Mouse (Mus musculus) urinary bladder, postnatal 10 days (tissue): ENCODE results near the gene St3gal3.

Source experiments
- DNase-seq: peaks from one replicate; pipeline ENCODE4 v3.0.0; 2022; ENCODE audit warnings: low spot score

Gene St3gal3

DNA sequence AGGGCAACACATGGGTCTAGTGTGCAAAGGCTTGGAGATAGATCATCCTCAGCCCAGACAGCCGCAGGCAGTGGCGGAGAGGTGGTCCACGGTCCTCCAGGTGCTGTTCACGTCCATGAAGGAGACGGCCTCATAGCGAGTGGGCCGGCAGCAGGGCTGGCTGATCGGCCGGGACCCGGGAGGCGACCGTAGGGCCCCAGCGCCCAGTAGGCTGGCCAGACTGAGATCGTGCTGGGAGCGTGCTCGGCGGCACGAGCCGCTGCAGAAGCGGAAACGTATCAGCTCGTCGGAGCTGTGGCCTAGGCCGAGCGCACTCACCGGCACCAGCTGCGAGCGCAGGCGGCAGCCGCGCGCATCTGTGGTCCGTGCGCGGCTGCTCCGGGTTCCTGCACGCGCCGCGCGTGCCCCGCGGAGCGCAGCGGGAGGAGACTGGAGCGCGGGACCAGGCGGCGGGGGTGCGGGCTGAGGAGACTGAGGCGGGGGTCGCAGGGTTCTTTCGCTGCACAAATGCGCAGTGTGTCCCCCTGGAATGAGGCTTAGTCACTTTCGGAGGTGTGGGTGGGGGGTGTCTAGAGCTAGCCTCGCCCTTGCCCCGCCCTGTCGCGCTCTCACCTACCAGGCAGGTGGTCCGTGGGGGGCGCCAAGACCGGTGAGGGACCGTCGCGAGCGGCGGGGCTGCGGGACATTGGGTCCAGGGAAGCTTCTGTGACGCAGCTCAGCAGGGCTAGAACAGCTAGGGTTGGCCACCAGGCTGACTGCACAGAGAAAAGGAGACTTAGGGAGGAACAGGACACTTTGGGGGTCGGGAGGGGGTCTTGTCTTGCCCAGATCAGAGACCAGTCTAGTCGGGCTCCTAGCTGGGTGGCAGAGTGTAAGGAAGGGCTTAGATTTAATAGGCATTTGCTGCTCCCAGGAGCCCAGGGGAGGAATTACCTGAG, 207.9 kb downstream of the St3gal3 start:
- DNase-seq = no peak

DNA sequence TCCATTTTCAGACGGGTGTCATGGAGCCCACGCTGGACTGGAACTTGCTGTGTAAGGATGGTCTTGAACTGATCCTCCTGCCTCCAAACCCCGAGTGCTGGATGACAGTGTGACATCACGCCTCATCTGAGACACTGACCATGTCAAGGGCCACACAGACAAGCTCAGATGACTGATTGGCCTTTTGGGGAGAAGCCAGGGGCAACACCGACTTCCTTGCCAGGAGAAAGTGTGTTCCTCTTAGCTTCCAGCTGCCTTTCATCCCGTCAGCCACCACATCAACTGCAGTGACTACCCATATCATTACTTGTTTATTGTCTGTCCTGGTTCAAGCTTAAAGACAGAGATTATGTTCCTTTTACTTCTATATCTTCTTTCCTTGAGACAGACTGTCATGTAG, 209.8 kb downstream of the St3gal3 start:
- no peak for DNase-seq

DNA sequence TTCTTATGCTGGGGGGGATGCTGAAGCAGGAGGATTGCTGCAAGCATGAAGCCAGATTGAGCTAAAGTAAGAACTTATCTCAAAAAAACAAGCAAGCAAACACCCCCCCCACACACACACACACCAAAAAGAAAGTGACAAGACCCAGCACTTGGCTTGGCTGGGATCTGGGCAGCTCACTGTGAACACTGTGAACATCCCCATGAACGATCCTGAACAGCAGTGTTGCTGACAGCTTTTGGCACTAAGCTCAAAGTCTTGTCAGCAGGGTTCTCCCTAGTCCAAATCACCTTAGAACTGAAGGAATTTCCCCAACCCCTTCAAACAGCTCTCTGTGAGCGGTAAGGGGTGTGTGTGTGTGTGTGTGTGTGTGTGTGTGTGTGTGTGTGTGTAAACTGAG, 211.3 kb downstream of the St3gal3 start:
- DNase-seq = no peak

DNA sequence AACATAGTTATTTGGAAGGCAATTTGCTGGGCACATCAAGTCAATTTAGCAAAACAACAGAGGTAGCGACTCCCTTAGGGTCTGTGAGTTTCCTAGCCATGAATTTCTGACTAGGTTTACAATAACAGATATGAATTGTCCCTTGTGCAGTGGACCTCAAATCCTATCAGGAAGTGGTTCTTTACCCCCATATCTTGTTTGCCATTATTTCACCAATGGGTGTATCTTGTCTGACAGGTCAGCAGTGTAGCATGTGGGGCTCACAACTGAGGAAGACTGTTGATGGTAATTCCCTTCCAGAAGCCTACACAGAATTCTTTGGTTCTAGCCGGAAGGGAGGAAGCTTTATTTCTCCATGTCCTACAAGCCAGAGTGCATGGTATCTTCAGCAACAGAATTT, 213.4 kb downstream of the St3gal3 start:
- no peak for DNase-seq

DNA sequence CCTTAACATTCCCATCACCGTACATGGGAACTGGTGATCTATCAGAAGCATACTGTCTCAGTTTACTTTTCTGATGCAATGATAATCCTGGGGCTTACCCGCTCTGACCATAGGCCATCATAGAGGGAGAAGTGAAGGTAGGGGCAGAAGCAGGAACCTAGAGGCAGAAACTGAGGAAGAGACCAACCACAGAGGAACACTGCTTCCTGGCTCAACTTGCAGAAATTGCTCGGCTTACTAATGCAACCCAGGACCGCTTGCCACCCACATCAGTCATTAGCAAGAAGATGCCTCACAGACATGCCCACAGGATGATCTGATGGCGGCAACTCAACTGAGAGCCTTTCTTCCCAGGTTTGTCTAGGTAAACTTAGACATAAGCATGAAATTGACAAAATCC, 216.0 kb downstream of the St3gal3 start:
- DNase-seq = no peak

DNA sequence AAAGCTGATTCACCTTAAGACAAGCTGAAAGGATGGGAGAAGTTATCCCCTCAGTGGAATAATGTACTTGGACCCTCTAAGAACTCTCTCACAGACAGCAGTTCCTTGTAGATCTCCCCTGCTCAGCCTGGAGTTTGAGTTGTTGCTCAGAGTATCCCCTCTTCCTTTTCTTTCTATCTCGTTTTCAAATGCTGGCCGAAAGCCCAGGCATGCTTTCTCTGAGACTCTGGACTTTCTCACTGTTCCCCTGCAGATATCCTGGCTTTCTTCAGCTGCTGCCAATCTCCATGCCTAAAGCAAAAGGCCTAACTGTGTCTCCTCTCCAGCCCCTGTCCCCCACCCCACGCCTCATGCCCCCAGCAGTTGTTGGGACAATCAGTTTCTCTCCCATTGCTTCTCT, 216.5 kb downstream of the St3gal3 start:
- no peak for DNase-seq

DNA sequence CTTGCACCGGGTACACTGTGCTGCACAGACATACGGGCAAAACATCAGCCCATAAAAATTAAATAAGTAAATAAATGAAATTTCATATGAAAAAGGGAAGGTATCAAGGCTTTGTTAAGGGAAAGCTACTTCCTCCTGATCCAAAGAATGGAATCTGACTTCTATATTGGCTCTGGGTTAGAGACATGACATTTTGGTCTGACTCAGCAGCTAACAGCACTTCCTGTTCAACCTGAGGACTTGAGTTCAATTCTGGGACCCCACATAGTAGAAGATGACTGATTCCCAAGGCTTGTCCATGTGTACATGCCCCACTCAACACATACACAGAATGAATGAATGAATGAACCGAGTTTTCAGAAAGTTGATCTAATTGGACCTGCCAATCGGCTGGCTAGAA, 216.9 kb downstream of the St3gal3 start:
- no peak for DNase-seq

DNA sequence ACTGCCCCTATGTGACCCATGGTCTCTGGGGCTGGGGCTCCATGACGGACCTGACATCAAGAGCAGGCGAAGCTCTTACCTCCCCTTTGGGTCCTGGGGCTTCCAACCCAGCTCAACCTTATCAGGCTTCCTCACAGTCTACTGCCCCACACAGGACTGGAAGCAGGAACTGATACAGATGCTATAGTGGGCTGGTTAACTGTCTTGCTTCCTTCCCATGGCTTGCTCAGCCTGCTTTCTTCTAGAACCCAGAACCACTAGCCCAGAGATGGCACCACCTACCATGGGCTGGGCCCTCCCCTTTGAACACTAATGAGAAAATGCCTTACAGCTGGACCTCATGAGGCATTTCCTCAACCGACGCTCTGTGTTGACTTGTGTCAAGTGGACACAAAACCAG, 217.3 kb downstream of the St3gal3 start:
- DNase-seq = no peak

DNA sequence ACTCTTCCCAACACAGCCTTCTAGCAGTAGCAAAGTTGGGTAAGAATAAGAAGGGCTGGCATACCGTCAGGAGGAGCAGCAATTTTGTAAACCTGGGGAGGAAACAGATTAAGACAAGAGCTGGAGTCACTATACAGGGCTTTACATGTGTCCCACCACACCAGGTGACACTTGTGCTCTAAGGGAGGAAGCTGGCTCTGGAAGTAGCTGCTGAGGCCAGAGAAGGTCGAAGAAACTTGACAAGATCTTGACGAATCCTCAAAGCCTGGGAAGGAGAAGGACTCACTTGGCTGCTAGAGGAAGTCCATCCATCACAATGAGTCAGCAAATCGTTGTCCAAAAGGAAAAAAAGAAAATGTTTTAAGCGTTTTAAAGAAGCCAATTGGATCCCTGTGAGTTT, 218.3 kb downstream of the St3gal3 start:
- DNase-seq = no peak

DNA sequence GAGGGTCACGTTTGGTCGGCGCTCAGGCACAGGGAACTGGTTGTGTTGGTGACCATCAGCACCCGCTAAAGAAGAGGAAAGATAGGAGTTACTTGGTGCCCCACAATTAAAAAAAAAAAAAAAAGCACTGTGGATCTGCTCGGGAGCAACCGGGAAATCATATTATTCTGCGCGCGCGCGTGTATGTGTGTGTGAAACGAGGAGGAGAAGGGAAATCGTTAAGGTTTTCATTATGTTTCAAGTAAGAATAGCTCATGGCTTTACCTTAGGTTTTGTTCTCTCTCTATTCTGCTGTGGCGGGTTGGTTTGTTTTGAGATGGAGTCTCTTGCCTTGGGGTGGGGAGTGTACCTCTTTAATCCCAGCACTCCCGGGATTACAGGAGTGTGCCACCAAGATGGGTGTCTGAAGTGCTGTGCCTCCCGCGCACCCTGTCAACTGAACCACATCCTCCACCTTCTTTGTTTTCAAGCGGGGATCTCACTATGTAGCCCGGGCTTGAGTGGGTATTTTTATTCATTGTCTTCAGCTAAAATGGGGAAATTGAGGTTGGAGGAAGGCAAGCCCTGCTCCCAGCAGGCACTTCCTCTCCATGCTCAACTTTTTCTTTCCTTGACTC, 219.1 kb downstream of the St3gal3 start:
- no peak for DNase-seq

DNA sequence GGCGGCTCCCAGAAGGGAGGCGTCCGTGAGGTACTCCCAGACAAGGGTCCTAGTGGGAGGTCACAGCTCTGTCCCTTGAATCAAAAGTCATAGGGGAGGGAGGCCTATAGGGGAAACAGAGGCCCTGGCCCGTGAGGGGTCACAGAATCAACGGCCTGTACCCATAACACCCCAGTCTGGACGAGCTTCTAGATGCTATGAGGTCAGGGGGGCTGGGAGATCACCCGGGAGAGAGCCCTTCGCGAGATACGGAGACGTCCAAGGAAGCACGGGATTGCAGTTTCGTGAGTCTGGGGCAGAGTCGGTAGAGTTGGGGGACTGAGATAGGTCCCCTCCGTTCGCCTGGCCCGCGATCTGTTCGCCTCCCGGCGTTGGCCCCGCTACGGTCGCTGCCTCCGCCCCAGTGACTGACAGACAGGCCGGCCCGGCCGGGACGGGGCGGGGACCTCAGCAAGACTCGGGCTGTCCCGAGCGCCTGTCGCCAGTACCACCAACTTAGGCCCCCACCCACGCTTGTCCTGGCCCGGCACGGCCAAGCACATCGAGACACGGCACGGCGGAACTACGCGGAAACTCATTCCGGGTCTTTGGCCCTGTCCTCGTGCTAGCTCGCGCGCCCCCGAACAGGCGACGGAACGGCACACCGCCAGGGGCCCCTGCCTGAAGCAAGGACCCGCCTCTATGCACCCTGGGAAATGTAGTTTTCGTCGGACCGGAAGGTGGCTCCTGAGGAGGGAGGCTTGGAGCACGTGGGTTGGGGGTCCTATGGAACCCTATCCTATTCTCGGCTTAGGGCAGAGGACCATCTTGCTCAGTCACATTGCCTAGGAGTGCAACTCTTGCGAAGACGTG, 219.9 kb downstream of the St3gal3 start, which contains the start of gene Ipo13:
Gene Ipo13, minus strand, starts transcription at position 409 of the 852 bp plus-strand sequence.
- DNase-seq = peak; percentile 68

DNA sequence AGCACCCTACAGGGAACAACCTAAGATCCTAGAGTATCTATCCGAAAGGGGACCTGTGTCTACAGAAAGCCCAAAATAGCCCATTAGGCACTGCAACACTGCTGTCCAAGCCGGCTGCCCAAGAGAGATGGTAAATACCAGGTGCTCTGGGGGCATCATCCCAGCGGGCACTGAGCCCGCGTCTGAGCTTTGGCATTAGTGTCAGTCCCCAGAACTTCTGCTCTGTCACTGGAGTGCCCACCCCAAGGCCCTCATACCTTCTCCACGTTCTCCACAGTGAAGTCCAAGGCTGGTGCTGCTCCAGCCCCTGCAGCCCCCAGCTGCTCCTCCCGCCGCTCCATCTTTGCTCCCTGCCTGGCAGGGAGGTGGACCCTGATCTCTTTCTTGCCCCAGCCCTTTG, 220.7 kb downstream of the St3gal3 start:
- DNase-seq = no peak

DNA sequence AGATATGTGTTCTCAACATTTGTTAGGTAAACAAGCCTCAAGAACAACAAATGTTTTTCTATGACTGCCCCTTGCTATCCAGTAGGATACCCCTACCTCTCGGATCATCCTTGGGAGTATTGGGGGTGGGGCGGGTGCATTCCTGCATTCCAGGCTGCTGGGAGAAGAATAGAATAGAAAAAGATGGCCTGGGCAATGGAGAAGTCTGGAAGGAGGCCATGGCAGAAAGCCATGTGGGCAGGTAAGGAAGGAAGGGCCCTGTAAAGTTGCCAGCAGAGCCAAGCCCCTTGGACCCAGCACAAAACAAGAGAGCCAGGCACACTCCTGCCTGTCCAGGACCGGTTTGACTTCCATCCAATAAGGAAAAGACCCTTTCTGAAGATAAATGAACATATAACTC, 221.3 kb downstream of the St3gal3 start:
- DNase-seq = no peak

DNA sequence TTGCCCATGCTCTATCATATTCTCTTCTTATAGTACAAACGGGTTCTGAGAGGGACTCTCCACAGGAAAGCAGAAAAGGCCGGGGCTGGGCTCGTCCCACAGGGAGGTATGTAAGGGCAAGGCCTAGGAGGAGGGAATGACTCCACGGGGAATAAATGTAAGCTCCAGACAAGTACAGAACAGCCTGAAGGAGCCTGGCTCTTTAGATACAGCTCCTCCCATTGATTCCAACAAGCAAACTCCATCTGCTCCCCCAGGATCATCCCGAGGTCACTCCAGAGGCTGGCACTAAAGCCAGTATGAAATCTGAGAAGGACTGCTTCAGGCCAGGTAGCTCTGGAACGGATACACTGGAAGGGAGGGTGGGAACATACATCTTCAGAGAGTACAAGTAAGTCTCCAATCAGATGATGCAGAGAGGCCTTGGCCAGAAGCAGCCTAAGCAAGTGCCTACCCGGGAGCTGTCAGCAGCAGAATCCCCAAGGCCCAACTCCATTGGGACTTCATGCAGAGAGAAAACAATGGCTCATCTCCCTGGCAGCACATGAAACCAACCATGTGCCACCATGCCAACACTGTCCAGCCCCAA, 221.9 kb downstream of the St3gal3 start:
- no peak for DNase-seq

DNA sequence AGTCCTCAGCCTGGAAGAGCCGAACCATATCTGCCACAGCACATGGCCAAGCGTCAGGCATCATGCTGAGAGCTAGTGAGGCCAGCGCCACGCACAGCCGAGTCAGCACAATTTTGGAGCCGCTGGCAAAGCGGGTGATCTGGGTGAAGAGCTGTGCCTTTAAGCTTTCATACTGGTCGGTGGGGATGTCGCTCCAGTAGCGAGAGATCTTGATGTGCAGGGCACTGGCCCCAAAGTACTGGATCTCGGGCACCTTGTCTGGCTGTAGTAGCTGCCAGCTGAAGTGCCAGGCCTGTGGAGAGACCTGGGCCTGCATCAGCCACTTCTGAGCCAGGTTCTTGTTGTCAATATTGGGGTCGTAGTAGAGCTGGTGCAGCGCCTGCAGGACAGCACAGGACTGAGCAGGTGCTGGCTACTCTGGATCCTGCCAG, 222.6 kb downstream of the St3gal3 start:
- no peak for DNase-seq

DNA sequence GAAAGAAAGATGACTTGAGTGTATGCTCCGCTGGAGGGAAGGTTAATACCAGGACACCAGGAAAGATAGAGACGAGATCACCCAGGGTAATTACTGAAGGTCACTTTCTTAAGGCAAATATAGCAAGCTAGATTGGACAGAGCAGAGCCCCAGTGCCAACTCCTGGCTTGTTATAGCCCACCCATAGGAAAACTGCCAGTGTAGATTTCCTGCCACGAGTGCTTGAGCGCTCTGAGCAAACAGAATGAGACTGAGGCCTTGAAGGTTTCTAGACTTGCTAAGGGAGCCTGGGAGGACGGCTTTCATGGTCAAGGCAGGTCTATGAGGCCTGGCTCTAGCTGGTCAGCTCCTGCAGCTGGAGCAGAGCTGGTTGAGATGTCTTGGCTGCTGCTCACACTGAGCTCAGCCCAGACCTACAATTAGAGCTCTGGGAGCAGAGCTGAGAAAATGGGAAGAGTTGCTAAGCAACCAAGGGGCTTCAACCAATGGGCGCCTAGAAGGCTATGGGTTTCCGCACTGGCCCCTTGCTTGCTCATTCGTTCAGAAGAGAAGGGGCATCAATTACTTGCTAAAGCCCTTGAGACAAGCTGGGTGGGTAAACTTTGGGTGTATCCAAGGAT, 225.8 kb downstream of the St3gal3 start:
- no peak for DNase-seq

DNA sequence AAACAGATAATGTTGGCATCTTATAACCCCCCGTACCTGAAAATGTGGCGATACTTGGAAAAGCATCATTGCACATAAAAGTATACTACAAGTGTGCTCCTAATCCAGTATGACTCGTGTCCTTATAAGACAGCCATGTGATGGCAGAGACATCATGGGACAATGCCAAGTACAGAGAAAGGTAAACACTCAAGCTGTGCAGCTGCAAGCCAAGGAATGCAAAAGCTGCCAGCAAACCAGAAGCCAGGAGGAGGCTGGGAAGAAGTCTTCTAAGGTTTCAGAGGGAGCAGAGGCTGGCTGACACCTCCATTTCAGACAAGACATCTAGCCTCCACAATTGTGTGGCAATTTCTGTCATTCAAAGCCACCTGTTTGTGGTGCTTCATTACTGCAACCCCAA, 228.5 kb downstream of the St3gal3 start:
- no peak for DNase-seq

DNA sequence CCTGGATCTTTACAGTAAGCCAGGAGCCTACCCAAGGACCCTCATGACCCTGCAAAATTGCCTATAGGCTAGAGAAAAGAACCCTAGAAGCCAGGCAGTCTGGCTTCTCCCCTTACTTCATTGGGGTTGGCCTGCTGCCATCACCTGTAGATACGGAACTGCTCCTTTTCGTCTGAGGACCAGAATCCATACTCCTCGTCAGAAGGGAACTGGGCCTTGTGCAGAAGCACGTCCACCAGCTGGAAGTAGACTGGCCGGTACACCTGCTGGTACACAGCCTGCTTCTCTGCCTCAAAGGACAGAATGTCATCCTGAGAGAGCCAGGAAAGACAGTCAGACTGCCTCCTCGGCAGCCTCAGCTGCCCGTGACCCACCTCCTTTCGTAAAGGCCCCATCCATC, 230.0 kb downstream of the St3gal3 start:
- no peak for DNase-seq

DNA sequence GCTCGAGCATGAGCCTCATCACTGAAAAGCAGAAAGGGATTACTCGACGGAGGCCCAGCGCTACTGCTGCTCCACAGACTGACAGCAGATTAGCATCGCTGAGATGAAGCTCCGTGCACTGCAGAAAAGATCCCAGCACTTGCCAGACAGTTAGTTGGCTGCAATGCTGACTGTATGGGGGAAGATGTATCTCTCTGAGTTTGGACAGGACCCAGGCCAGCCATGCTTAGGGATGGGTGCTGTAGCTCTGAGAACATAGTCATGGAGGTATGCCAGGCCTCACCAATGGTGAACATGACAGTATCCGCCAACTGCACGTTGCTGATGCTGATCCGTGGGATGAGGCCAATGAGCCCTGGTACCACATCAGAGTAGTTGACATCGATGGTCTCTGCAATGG, 230.6 kb downstream of the St3gal3 start:
- no peak for DNase-seq

DNA sequence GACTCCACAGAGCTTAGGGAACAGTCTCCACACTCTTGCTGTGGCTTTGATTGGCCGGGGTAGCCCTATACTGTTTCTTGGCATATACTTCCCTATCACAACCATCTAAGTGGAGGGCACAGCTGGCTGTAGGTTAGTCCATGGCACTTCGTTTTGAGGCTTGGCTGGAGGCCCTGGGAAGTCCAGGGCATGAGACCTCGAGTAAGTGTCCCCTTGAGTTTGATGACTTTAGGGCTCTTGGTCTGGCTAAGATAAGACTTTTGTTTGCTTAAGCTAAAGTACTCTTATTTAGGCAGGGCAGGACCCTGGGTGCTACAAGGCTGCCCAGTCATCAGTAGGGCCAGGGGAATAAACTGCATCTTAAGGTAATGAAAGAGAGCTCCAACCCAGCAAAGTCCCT, 236.6 kb downstream of the St3gal3 start:
- DNase-seq = no peak

DNA sequence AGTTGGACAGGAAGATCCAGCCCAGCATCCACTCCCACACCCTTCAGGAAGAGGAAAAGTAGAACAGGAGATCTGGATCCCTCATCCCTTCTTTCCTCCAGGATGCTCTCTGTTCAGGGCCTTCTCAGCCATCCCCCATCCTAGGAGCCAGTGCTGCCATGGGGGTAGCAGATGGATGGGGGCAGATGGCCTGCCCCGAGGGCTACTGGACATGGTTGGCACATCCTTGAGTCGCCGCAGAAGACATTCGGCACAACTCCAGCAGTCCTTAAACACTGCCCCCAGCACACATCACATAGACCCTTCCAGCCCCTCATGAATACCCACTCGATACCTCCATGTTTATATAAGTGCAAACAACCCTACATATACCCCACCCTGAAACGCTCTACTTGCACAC, 238.7 kb downstream of the St3gal3 start:
- no peak for DNase-seq

DNA sequence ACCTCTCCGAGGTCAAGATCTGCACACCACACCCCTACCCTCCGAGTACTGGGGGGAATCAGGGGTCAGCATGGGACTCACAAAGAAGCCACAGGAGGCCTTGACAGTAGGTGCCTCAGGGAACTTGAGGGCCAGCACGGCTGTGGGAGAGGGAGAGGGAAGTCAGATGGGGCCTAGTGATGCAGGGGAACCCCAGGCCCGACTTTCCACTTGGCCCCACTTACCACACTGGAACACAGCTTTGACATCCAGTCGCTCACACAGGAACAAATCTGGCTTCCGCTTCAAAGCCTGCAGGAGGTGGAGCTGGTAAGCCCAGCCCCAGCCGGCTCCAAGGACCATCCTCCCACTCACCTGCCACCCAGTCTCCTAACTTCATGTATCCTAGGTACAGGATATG, 239.4 kb downstream of the St3gal3 start:
- DNase-seq = no peak
